Comparison of ENCODE assay signal across 8 mouse cellular contexts in the genomic region with DNA sequence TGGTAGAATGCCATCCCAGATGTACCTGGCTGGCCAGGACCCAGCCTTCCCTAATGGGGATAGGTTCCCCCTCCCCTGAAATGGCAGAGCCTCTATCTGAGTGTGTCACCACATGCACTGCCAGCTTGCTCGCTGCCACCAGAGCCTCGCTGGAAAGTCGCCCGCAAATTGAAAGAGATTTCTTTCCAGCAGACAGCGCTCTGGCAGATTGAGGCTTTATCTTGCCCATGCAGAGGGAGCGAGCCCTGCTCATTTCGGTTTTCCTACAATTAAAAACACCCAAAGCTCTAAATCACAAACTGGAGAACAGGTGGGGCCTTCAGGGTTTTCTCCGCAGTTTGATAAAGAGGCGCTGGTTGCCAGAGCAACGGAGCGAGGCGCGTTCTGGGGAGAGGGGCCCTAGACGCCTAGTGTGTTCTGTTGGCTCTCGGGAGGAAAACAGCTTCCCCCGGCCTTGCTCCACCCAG. TPM values are rescaled to one million over a fixed set of nuclear protein-coding genes. Genes with fewer than 3 reads are reported as not detected.
DNase-seq lines count a peak whose midpoint lies in the region; ATAC-seq and TF ChIP-seq lines count a peak whose summit lies in the region.

No protein-coding gene starts in this region.

- H3K4me2 ChIP-seq in forebrain, embryonic 12.5 days, result no peak overlapping the region

- no peak for TF ChIP-seq CTCF in G1E (IDR thresholded peaks at IDR 0.05; ENCODE audit: low read depth, low read length)

- H3K27me3 ChIP-seq in G1E (ENCODE audit: insufficient read depth, low read length), result peaks cover 20% of the 10 kb centered on the region; the same call in 1 of the 2 replicates
- H3K27me3 ChIP-seq in forebrain, embryonic 12.5 days, result no peaks in the 10 kb centered on the region

- peak; percentile 25 for DNase-seq in adrenal gland, adult 2 months
- no peak for DNase-seq in adrenal gland, adult 18-20 months (ENCODE audit: low spot score in 2 of 2)
- peak; percentile 24 for DNase-seq in G1E (ENCODE audit: low spot score)
- DNase-seq in layer of hippocampus, adult 9-10 months (ENCODE audit: low spot score), result peak; percentile 69
- peak; percentile 91 to 92 for DNase-seq in right cerebral cortex, postnatal 10 days (ENCODE audit: low spot score in 2 of 2)
- DNase-seq in B cell, adult 2 months, result no peak

- peak; percentile 46; the same call in 1 of the 2 replicates for ATAC-seq in G1E (ENCODE audit: extremely low read depth, insufficient number of reproducible peaks, low FRiP score, poor library complexity, severe bottlenecking)
- no peak for ATAC-seq in forebrain, embryonic 12.5 days (ENCODE audit: low FRiP score)
- no peak for ATAC-seq in CD4-positive, CD25-positive, alpha-beta regulatory T cell, adult 4 months

- H3K4me1 ChIP-seq in G1E (ENCODE audit: insufficient read depth, low read depth, low read length), result peaks cover 40% of the 10 kb centered on the region
- peaks cover 8% of the 10 kb centered on the region; the same call in 1 of the 2 replicates for H3K4me1 ChIP-seq in forebrain, embryonic 12.5 days

- H3K9ac ChIP-seq in forebrain, embryonic 12.5 days, result no peak overlapping the region

- no peaks in the 10 kb centered on the region for H3K36me3 ChIP-seq in G1E (replicated peaks)
- H3K36me3 ChIP-seq in forebrain, embryonic 12.5 days (replicated peaks), result no peaks in the 10 kb centered on the region

- H3K9me3 ChIP-seq in G1E (replicated peaks), result peaks cover 5% of the 10 kb centered on the region
- H3K9me3 ChIP-seq in forebrain, embryonic 12.5 days, result peaks cover 5% of the 10 kb centered on the region; the same call in 1 of the 2 replicates

- peak overlapping the region; percentile 47; the same call in 1 of the 2 replicates for H3K4me3 ChIP-seq in G1E (ENCODE audit: low read depth, low read length)
- H3K4me3 ChIP-seq in forebrain, embryonic 12.5 days (replicated peaks), result no peak overlapping the region

- H3K27ac ChIP-seq in forebrain, embryonic 12.5 days, result peak overlapping the region; percentile 70

- WGBS in forebrain, embryonic 12.5 days, result 48% methylated on average over 16 of the region's 16 CpGs

RNA-seq across cellular contexts. Expression of a gene that starts 37.4 kb away (rescaled TPM):
- total RNA-seq in adrenal gland, adult 2 months (2021), result 10 to 100 TPM in 1 of 2 experiments, 1 to 10 TPM in 1; 9.6 to 11.4 TPM
- 42.3 and 44.3 TPM in 2 replicates for polyA plus RNA-seq in adrenal gland, adult 2 months (2012; rRNA removed)
- 1 to 10 TPM; 8.0 to 9.5 TPM for total RNA-seq in adrenal gland, adult 18-20 months (2021)
- 10.8 and 16.2 TPM in 2 replicates for total RNA-seq in G1E (2014; fragmentation: Nextera tagmentation)
- 4.6 and 5.5 TPM in 2 replicates for total RNA-seq in G1E (2017)
- polyA plus RNA-seq in G1E (2012), result 14.8 and 21.3 TPM in 2 replicates
- polyA plus RNA-seq in forebrain, embryonic 12.5 days (2016; fragmentation: Nextera tagmentation; extraction: Ambion mirVana), result 24.0 and 24.6 TPM in 2 replicates
- 1 to 10 TPM; 3.9 to 8.6 TPM for polyA plus RNA-seq in CD4-positive, CD25-positive, alpha-beta regulatory T cell, adult 4 months (2017; shearing (Covaris generic))

RNA-seq across cellular contexts. Expression of a gene that starts 40.3 kb away (rescaled TPM):
- total RNA-seq in adrenal gland, adult 2 months (2021), result 10 to 100 TPM; 58.6 to 72.1 TPM
- 91.5 and 110 TPM in 2 replicates for polyA plus RNA-seq in adrenal gland, adult 2 months (2012; rRNA removed)
- 10 to 100 TPM; 46.4 to 57.7 TPM for total RNA-seq in adrenal gland, adult 18-20 months (2021)
- 30.2 and 36.3 TPM in 2 replicates for total RNA-seq in G1E (2014; fragmentation: Nextera tagmentation)
- 4.6 and 5.4 TPM in 2 replicates for total RNA-seq in G1E (2017)
- 81.6 and 90.7 TPM in 2 replicates for polyA plus RNA-seq in G1E (2012)
- 56.8 and 64.6 TPM in 2 replicates for polyA plus RNA-seq in forebrain, embryonic 12.5 days (2016; fragmentation: Nextera tagmentation; extraction: Ambion mirVana)
- 1 to 10 TPM; 2.8 to 3.7 TPM for polyA plus RNA-seq in CD4-positive, CD25-positive, alpha-beta regulatory T cell, adult 4 months (2017; shearing (Covaris generic))

RNA-seq across cellular contexts. Expression of a gene that starts 48.8 kb away (rescaled TPM):
- 1,000 to 10,000 TPM; 3,681 to 3,786 TPM for total RNA-seq in adrenal gland, adult 2 months (2021)
- polyA plus RNA-seq in adrenal gland, adult 2 months (2012; rRNA removed), result 3,805 and 4,221 TPM in 2 replicates
- total RNA-seq in adrenal gland, adult 18-20 months (2021), result 1,000 to 10,000 TPM; 2,759 to 3,567 TPM
- 5,110 and 5,465 TPM in 2 replicates for total RNA-seq in G1E (2014; fragmentation: Nextera tagmentation)
- 4,783 and 4,919 TPM in 2 replicates for total RNA-seq in G1E (2017)
- polyA plus RNA-seq in G1E (2012), result 1,879 and 3,214 TPM in 2 replicates
- polyA plus RNA-seq in forebrain, embryonic 12.5 days (2016; fragmentation: Nextera tagmentation; extraction: Ambion mirVana), result 12,389 and 14,301 TPM in 2 replicates
- over 10,000 TPM; 21,144 to 46,167 TPM for polyA plus RNA-seq in CD4-positive, CD25-positive, alpha-beta regulatory T cell, adult 4 months (2017; shearing (Covaris generic))

Comparison
In these comparisons a context has a peak if more than half of its experiments do, and no peak if none do; other contexts are left out.
1. DNase-seq: peak in adrenal gland, adult 2 months (single experiment), G1E (single experiment), layer of hippocampus, adult 9-10 months (single experiment) and right cerebral cortex, postnatal 10 days (2 of 2); none in adrenal gland, adult 18-20 months (0 of 2) and B cell, adult 2 months (0 of 2).
2. RNA of a gene that starts 40.3 kb away (polyA plus RNA-seq): 91.5 to 110 TPM in adrenal gland, adult 2 months, 81.6 to 90.7 TPM in G1E and 56.8 to 64.6 TPM in forebrain, embryonic 12.5 days; 2.8 to 3.7 TPM in CD4-positive, CD25-positive, alpha-beta regulatory T cell, adult 4 months; every median in the first group is over 10 times any median in the second.